Mouse (Mus musculus): ENCODE measurements at regions not wholly inside any gene's neighbourhood (a gene's known extent, or its start where the extent isn't known, plus 50 kb on each side); places are given as distances from the start of the nearest gene placed in this dataset.
A peak's percentile ranks its signal among the peaks of the same experiment; 100 is the strongest.

GRCm38 (mm10) chr1:64331566-64331965 is 200.9 kb upstream of the Creb1 start:
- H3K9me3 ChIP-seq (ENCODE audit: control insufficient read depth, low read length) = no peaks in the 10 kb centered on the region
- H3K4me1 ChIP-seq (ENCODE audit: control insufficient read depth, insufficient read depth, low read length) = no peaks in the 10 kb centered on the region
- H3K27ac ChIP-seq (ENCODE audit: low read depth, low read length) = no peak overlapping the region
- no peak for DNase-seq (ENCODE audit: low spot score)
- ATAC-seq (ENCODE audit: insufficient read depth, low FRiP score, low TSS enrichment) = no peak
- no peak overlapping the region for H3K9ac ChIP-seq (ENCODE audit: low read length)
- no peak overlapping the region for H3K4me3 ChIP-seq (ENCODE audit: low read depth, low read length)
- no peak overlapping the region for H3K4me2 ChIP-seq (ENCODE audit: low read depth)
- H3K36me3 ChIP-seq (ENCODE audit: control insufficient read depth, insufficient read depth, low read length) = no peaks in the 10 kb centered on the region
- WGBS = 65% methylated on average over 2 of the region's 2 CpGs
- no peaks in the 10 kb centered on the region for H3K27me3 ChIP-seq (ENCODE audit: control insufficient read depth, insufficient read depth, low read length)

- no peak overlapping the region for H3K9ac ChIP-seq (ENCODE audit: low read length)
- no peaks in the 10 kb centered on the region for H3K9me3 ChIP-seq (ENCODE audit: control insufficient read depth, low read length)
- no peaks in the 10 kb centered on the region for H3K36me3 ChIP-seq (ENCODE audit: control insufficient read depth, insufficient read depth, low read length)
- H3K4me3 ChIP-seq (ENCODE audit: low read depth, low read length) = no peak overlapping the region
- DNase-seq (ENCODE audit: low spot score) = no peak
- no peak for ATAC-seq (ENCODE audit: insufficient read depth, low FRiP score, low TSS enrichment)
- H3K27ac ChIP-seq (ENCODE audit: low read depth, low read length) = no peak overlapping the region
- no peaks in the 10 kb centered on the region for H3K4me1 ChIP-seq (ENCODE audit: control insufficient read depth, insufficient read depth, low read length)
- 30% methylated on average over 2 of the region's 2 CpGs for WGBS
- H3K27me3 ChIP-seq (ENCODE audit: control insufficient read depth, insufficient read depth, low read length) = no peaks in the 10 kb centered on the region
- H3K4me2 ChIP-seq (ENCODE audit: low read depth) = no peak overlapping the region
Observed at GRCm38 (mm10) chr1:64330721-64331120, 201.7 kb upstream of the Creb1 start.

- Histone ChIP-seq H3K27me3 (ENCODE audit: control insufficient read depth, insufficient read depth, low read length) (no peaks in the 10 kb centered on the region), H3K4me2 (ENCODE audit: low read depth) (no peak overlapping the region), H3K9ac (ENCODE audit: low read length) (no peak overlapping the region), H3K27ac (ENCODE audit: low read depth, low read length) (no peak overlapping the region), H3K4me1 (ENCODE audit: control insufficient read depth, insufficient read depth, low read length) (no peaks in the 10 kb centered on the region), H3K4me3 (ENCODE audit: low read depth, low read length) (no peak overlapping the region), H3K36me3 (ENCODE audit: control insufficient read depth, insufficient read depth, low read length) (no peaks in the 10 kb centered on the region), H3K9me3 (ENCODE audit: control insufficient read depth, low read length) (no peaks in the 10 kb centered on the region)
- ATAC-seq (ENCODE audit: insufficient read depth, low FRiP score, low TSS enrichment) (no peak), DNase-seq (ENCODE audit: low spot score) (no peak)
- 92% methylated on average over 4 of the region's 4 CpGs for WGBS
Observed at GRCm38 (mm10) chr1:64322197-64322596, 200.1 kb upstream of the Klf7 start.

- no peak for ATAC-seq (ENCODE audit: insufficient read depth, low FRiP score, low TSS enrichment)
- no peak for DNase-seq (ENCODE audit: low spot score)
- Histone ChIP-seq H3K4me3 (ENCODE audit: low read depth, low read length) (no peak overlapping the region), H3K4me2 (ENCODE audit: low read depth) (no peak overlapping the region), H3K9me3 (ENCODE audit: control insufficient read depth, low read length) (no peaks in the 10 kb centered on the region), H3K36me3 (ENCODE audit: control insufficient read depth, insufficient read depth, low read length) (no peaks in the 10 kb centered on the region), H3K27me3 (ENCODE audit: control insufficient read depth, insufficient read depth, low read length) (no peaks in the 10 kb centered on the region), H3K4me1 (ENCODE audit: control insufficient read depth, insufficient read depth, low read length) (no peaks in the 10 kb centered on the region), H3K27ac (ENCODE audit: low read depth, low read length) (no peak overlapping the region), H3K9ac (ENCODE audit: low read length) (no peak overlapping the region)
- 85% methylated on average over 3 of the region's 3 CpGs for WGBS
Observed at GRCm38 (mm10) chr1:64319155-64319582, 197.1 kb upstream of the Klf7 start.

- no peaks in the 10 kb centered on the region for H3K9me3 ChIP-seq (ENCODE audit: control insufficient read depth, low read length)
- no peaks in the 10 kb centered on the region for H3K4me1 ChIP-seq (ENCODE audit: control insufficient read depth, insufficient read depth, low read length)
- DNase-seq (ENCODE audit: low spot score) = no peak
- H3K27ac ChIP-seq (ENCODE audit: low read depth, low read length) = no peak overlapping the region
- no peak overlapping the region for H3K4me3 ChIP-seq (ENCODE audit: low read depth, low read length)
- no peak overlapping the region for H3K9ac ChIP-seq (ENCODE audit: low read length)
- ATAC-seq (ENCODE audit: insufficient read depth, low FRiP score, low TSS enrichment) = no peak
- H3K4me2 ChIP-seq (ENCODE audit: low read depth) = no peak overlapping the region
- no peaks in the 10 kb centered on the region for H3K27me3 ChIP-seq (ENCODE audit: control insufficient read depth, insufficient read depth, low read length)
- 84% methylated on average over 8 of the region's 8 CpGs for WGBS
- H3K36me3 ChIP-seq (ENCODE audit: control insufficient read depth, insufficient read depth, low read length) = no peaks in the 10 kb centered on the region
Observed at GRCm38 (mm10) chr1:64318440-64319154, 196.5 kb upstream of the Klf7 start.

- ATAC-seq (ENCODE audit: insufficient read depth, low FRiP score, low TSS enrichment) = no peak
- DNase-seq (ENCODE audit: low spot score) = no peak
- WGBS = 83% methylated on average over 5 of the region's 5 CpGs
- Histone ChIP-seq H3K4me2 (ENCODE audit: low read depth) (no peak overlapping the region), H3K27ac (ENCODE audit: low read depth, low read length) (no peak overlapping the region), H3K36me3 (ENCODE audit: control insufficient read depth, insufficient read depth, low read length) (no peaks in the 10 kb centered on the region), H3K27me3 (ENCODE audit: control insufficient read depth, insufficient read depth, low read length) (no peaks in the 10 kb centered on the region), H3K4me1 (ENCODE audit: control insufficient read depth, insufficient read depth, low read length) (no peaks in the 10 kb centered on the region), H3K4me3 (ENCODE audit: low read depth, low read length) (no peak overlapping the region), H3K9me3 (ENCODE audit: control insufficient read depth, low read length) (no peaks in the 10 kb centered on the region), H3K9ac (ENCODE audit: low read length) (no peak overlapping the region)
Observed at GRCm38 (mm10) chr1:64317032-64317636, 195.1 kb upstream of the Klf7 start.

GRCm38 (mm10) chr1:64311371-64311770 is 189.3 kb upstream of the Klf7 start:
- ATAC-seq (ENCODE audit: insufficient read depth, low FRiP score, low TSS enrichment) = no peak
- 32% methylated on average over 3 of the region's 3 CpGs for WGBS

GRCm38 (mm10) chr1:64308560-64308959 is 186.5 kb upstream of the Klf7 start:
- no peak overlapping the region for H3K4me3 ChIP-seq (ENCODE audit: low read depth, low read length)
- no peak overlapping the region for H3K4me2 ChIP-seq (ENCODE audit: low read depth)
- WGBS = 97% methylated on average over 15 of the region's 15 CpGs
- 0 out of 2 replicates have a peak, but pooled peaks cover 4% of the 10 kb centered on the region for H3K4me1 ChIP-seq (ENCODE audit: control insufficient read depth, insufficient read depth, low read length)
- ATAC-seq (ENCODE audit: insufficient read depth, low FRiP score, low TSS enrichment) = no peak
- no peak overlapping the region for H3K27ac ChIP-seq (ENCODE audit: low read depth, low read length)
- H3K36me3 ChIP-seq (ENCODE audit: control insufficient read depth, insufficient read depth, low read length) = no peaks in the 10 kb centered on the region
- H3K27me3 ChIP-seq (ENCODE audit: control insufficient read depth, insufficient read depth, low read length) = no peaks in the 10 kb centered on the region
- DNase-seq (ENCODE audit: low spot score) = no peak
- H3K9ac ChIP-seq (ENCODE audit: low read length) = no peak overlapping the region
- no peaks in the 10 kb centered on the region for H3K9me3 ChIP-seq (ENCODE audit: control insufficient read depth, low read length)

More at GRCm38 (mm10) chr1:64311371-64311770, 189.3 kb upstream of the Klf7 start:
- Histone ChIP-seq H3K27ac (ENCODE audit: low read depth, low read length) (no peak overlapping the region), H3K36me3 (ENCODE audit: control insufficient read depth, insufficient read depth, low read length) (no peaks in the 10 kb centered on the region), H3K4me3 (ENCODE audit: low read depth, low read length) (no peak overlapping the region), H3K4me2 (ENCODE audit: low read depth) (no peak overlapping the region), H3K27me3 (ENCODE audit: control insufficient read depth, insufficient read depth, low read length) (no peaks in the 10 kb centered on the region), H3K4me1 (ENCODE audit: control insufficient read depth, insufficient read depth, low read length) (no peaks in the 10 kb centered on the region), H3K9me3 (ENCODE audit: control insufficient read depth, low read length) (no peaks in the 10 kb centered on the region), H3K9ac (ENCODE audit: low read length) (no peak overlapping the region)
- peak; percentile 35 for DNase-seq (ENCODE audit: low spot score)

GRCm38 (mm10) chr1:64308088-64308487 is 186.0 kb upstream of the Klf7 start:
- 78% methylated on average over 10 of the region's 10 CpGs for WGBS
- Histone ChIP-seq H3K9ac (ENCODE audit: low read length) (no peak overlapping the region), H3K4me1 (ENCODE audit: control insufficient read depth, insufficient read depth, low read length) (0 out of 2 replicates have a peak, but pooled peaks cover 4% of the 10 kb centered on the region), H3K27ac (ENCODE audit: low read depth, low read length) (no peak overlapping the region), H3K9me3 (ENCODE audit: control insufficient read depth, low read length) (no peaks in the 10 kb centered on the region), H3K36me3 (ENCODE audit: control insufficient read depth, insufficient read depth, low read length) (no peaks in the 10 kb centered on the region), H3K27me3 (ENCODE audit: control insufficient read depth, insufficient read depth, low read length) (no peaks in the 10 kb centered on the region), H3K4me3 (ENCODE audit: low read depth, low read length) (no peak overlapping the region), H3K4me2 (ENCODE audit: low read depth) (no peak overlapping the region)
- DNase-seq (ENCODE audit: low spot score) (no peak), ATAC-seq (ENCODE audit: insufficient read depth, low FRiP score, low TSS enrichment) (no peak)
